Mouse (Mus musculus): ENCODE measurements around the gene Angptl1. TPM values are rescaled to one million over a fixed set of nuclear protein-coding genes. Genes with fewer than 3 reads are reported as not detected.

Angptl1 gene
- polyA plus RNA-seq (2015; fragmentation: Nextera tagmentation; extraction: Ambion mirVana): 65.3 and 75.8 TPM in 2 replicates

GRCm38 (mm10) chr1:156838177-156838576 is at the start of gene Angptl1:
Angptl1 (plus strand) TSS chr1:156838562.
- ATAC-seq (ENCODE audit: insufficient number of reproducible peaks, low FRiP score, low TSS enrichment, low read depth): no peak
- 31% methylated on average over 4 of the region's 4 CpGs for WGBS
- H3K9me3 ChIP-seq (replicated peaks): no peaks in the 10 kb centered on the region

GRCm38 (mm10) chr1:156789844-156790490 is 48.4 kb upstream of the Angptl1 start:
- Histone ChIP-seq H3K4me1 (peaks cover 25% of the 10 kb centered on the region), H3K27ac (replicated peaks) (peak overlapping the region; percentile 48; the same call in 1 of the 2 replicates), H3K9ac (no peak overlapping the region), H3K4me3 (replicated peaks) (no peak overlapping the region), H3K4me2 (replicated peaks) (no peak overlapping the region), H3K36me3 (no peaks in the 10 kb centered on the region), H3K27me3 (no peaks in the 10 kb centered on the region), H3K9me3 (replicated peaks) (no peaks in the 10 kb centered on the region)
- WGBS: 27% methylated on average over 5 of the region's 5 CpGs
- ATAC-seq (ENCODE audit: insufficient number of reproducible peaks, low FRiP score, low TSS enrichment, low read depth): no peak

More at GRCm38 (mm10) chr1:156838177-156838576, at the start of gene Angptl1:
- Histone ChIP-seq H3K36me3 (no peaks in the 10 kb centered on the region), H3K9ac (no peak within 1 kb of the TSS), H3K4me3 (replicated peaks) (peak within 1 kb of the TSS; percentile 39), H3K4me2 (replicated peaks) (peak within 1 kb of the TSS; percentile 42), H3K27ac (replicated peaks) (peak within 1 kb of the TSS; percentile 72), H3K4me1 (peaks cover 12% of the 10 kb centered on the region; the same call in 1 of the 2 replicates), H3K27me3 (no peaks in the 10 kb centered on the region)

GRCm38 (mm10) chr1:156796251-156796650 is 42.1 kb upstream of the Angptl1 start:
- H3K27ac ChIP-seq (replicated peaks): peak overlapping the region; percentile 44; the same call in 1 of the 2 replicates
- 30% methylated on average over 9 of the region's 9 CpGs for WGBS
- H3K9ac ChIP-seq: no peak overlapping the region
- H3K36me3 ChIP-seq: no peaks in the 10 kb centered on the region
- no peak overlapping the region for H3K4me3 ChIP-seq (replicated peaks)
- no peak overlapping the region for H3K4me2 ChIP-seq (replicated peaks)
- no peaks in the 10 kb centered on the region for H3K27me3 ChIP-seq
- ATAC-seq (ENCODE audit: insufficient number of reproducible peaks, low FRiP score, low TSS enrichment, low read depth): no peak
- H3K4me1 ChIP-seq: peaks cover 13% of the 10 kb centered on the region
- H3K9me3 ChIP-seq (replicated peaks): no peaks in the 10 kb centered on the region

GRCm38 (mm10) chr1:156801276-156801675 is 37.1 kb upstream of the Angptl1 start:
- WGBS: 38% methylated on average over 6 of the region's 6 CpGs
- Histone ChIP-seq H3K9ac (no peak overlapping the region), H3K9me3 (replicated peaks) (no peaks in the 10 kb centered on the region), H3K27ac (replicated peaks) (no peak overlapping the region), H3K4me2 (replicated peaks) (no peak overlapping the region), H3K4me1 (peaks cover 4% of the 10 kb centered on the region), H3K4me3 (replicated peaks) (no peak overlapping the region), H3K27me3 (no peaks in the 10 kb centered on the region), H3K36me3 (no peaks in the 10 kb centered on the region)
- no peak for ATAC-seq (ENCODE audit: insufficient number of reproducible peaks, low FRiP score, low TSS enrichment, low read depth)

- no peaks in the 10 kb centered on the region for H3K4me1 ChIP-seq
- no peaks in the 10 kb centered on the region for H3K27me3 ChIP-seq
- no peaks in the 10 kb centered on the region for H3K36me3 ChIP-seq
- no peaks in the 10 kb centered on the region for H3K9me3 ChIP-seq (replicated peaks)
- no peak overlapping the region for H3K4me2 ChIP-seq (replicated peaks)
- no peak overlapping the region for H3K9ac ChIP-seq
- no peak overlapping the region for H3K4me3 ChIP-seq (replicated peaks)
- WGBS: 51% methylated on average over 10 of the region's 10 CpGs
- no peak for ATAC-seq (ENCODE audit: insufficient number of reproducible peaks, low FRiP score, low TSS enrichment, low read depth)
- H3K27ac ChIP-seq (replicated peaks): no peak overlapping the region
Measured at GRCm38 (mm10) chr1:156808332-156808731, 30.0 kb upstream of the Angptl1 start.

- H3K36me3 ChIP-seq: peaks cover 6% of the 10 kb centered on the region; the same call in 1 of the 2 replicates
- no peak for ATAC-seq (ENCODE audit: insufficient number of reproducible peaks, low FRiP score, low TSS enrichment, low read depth)
- 77% methylated on average over 7 of the region's 7 CpGs for WGBS
- H3K4me2 ChIP-seq (replicated peaks): no peak overlapping the region
- H3K27ac ChIP-seq (replicated peaks): no peak overlapping the region
- no peaks in the 10 kb centered on the region for H3K4me1 ChIP-seq
- no peaks in the 10 kb centered on the region for H3K27me3 ChIP-seq
- no peak overlapping the region for H3K4me3 ChIP-seq (replicated peaks)
- no peak overlapping the region for H3K9ac ChIP-seq
- no peaks in the 10 kb centered on the region for H3K9me3 ChIP-seq (replicated peaks)
Measured at GRCm38 (mm10) chr1:156811928-156812327, 26.4 kb upstream of the Angptl1 start.

GRCm38 (mm10) chr1:156812716-156813115 is 25.6 kb upstream of the Angptl1 start:
- no peak for ATAC-seq (ENCODE audit: insufficient number of reproducible peaks, low FRiP score, low TSS enrichment, low read depth)
- Histone ChIP-seq H3K27ac (replicated peaks) (no peak overlapping the region), H3K9ac (no peak overlapping the region), H3K4me3 (replicated peaks) (no peak overlapping the region), H3K4me1 (no peaks in the 10 kb centered on the region), H3K27me3 (no peaks in the 10 kb centered on the region), H3K4me2 (replicated peaks) (no peak overlapping the region), H3K9me3 (replicated peaks) (no peaks in the 10 kb centered on the region), H3K36me3 (peaks cover 14% of the 10 kb centered on the region)
- 46% methylated on average over 8 of the region's 8 CpGs for WGBS

GRCm38 (mm10) chr1:156813485-156813884 is 24.9 kb upstream of the Angptl1 start:
- 75% methylated on average over 6 of the region's 6 CpGs for WGBS

GRCm38 (mm10) chr1:156819236-156819635 is 19.1 kb upstream of the Angptl1 start:
- H3K4me3 ChIP-seq (replicated peaks): no peak overlapping the region
- no peaks in the 10 kb centered on the region for H3K4me1 ChIP-seq
- H3K9ac ChIP-seq: no peak overlapping the region
- no peaks in the 10 kb centered on the region for H3K27me3 ChIP-seq
- peaks cover 36% of the 10 kb centered on the region for H3K36me3 ChIP-seq
- no peak for ATAC-seq (ENCODE audit: insufficient number of reproducible peaks, low FRiP score, low TSS enrichment, low read depth)
- H3K4me2 ChIP-seq (replicated peaks): no peak overlapping the region
- no peaks in the 10 kb centered on the region for H3K9me3 ChIP-seq (replicated peaks)
- 87% methylated on average over 1 of the region's 1 CpGs for WGBS
- H3K27ac ChIP-seq (replicated peaks): no peak overlapping the region

More at GRCm38 (mm10) chr1:156813485-156813884, 24.9 kb upstream of the Angptl1 start:
- no peak overlapping the region for H3K4me2 ChIP-seq (replicated peaks)
- H3K27me3 ChIP-seq: no peaks in the 10 kb centered on the region
- H3K9me3 ChIP-seq (replicated peaks): no peaks in the 10 kb centered on the region
- no peak overlapping the region for H3K9ac ChIP-seq
- no peaks in the 10 kb centered on the region for H3K4me1 ChIP-seq
- no peak overlapping the region for H3K4me3 ChIP-seq (replicated peaks)
- peaks cover 20% of the 10 kb centered on the region for H3K36me3 ChIP-seq
- H3K27ac ChIP-seq (replicated peaks): no peak overlapping the region
- ATAC-seq (ENCODE audit: insufficient number of reproducible peaks, low FRiP score, low TSS enrichment, low read depth): no peak

- no peaks in the 10 kb centered on the region for H3K36me3 ChIP-seq
- H3K4me2 ChIP-seq (replicated peaks): peak overlapping the region; percentile 42
- peak overlapping the region; percentile 39 for H3K4me3 ChIP-seq (replicated peaks)
- H3K27ac ChIP-seq (replicated peaks): peak overlapping the region; percentile 72
- 8% methylated on average over 6 of the region's 6 CpGs for WGBS
- no peaks in the 10 kb centered on the region for H3K9me3 ChIP-seq (replicated peaks)
- no peak overlapping the region for H3K9ac ChIP-seq
- H3K4me1 ChIP-seq: peaks cover 12% of the 10 kb centered on the region; the same call in 1 of the 2 replicates
- ATAC-seq (ENCODE audit: insufficient number of reproducible peaks, low FRiP score, low TSS enrichment, low read depth): peak; percentile 91
- no peaks in the 10 kb centered on the region for H3K27me3 ChIP-seq
Measured at GRCm38 (mm10) chr1:156838695-156839094, 333 bp downstream of the Angptl1 start.

GRCm38 (mm10) chr1:156841625-156842339 is 3.4 kb downstream of the Angptl1 start:
- 48% methylated on average over 11 of the region's 11 CpGs for WGBS
- no peaks in the 10 kb centered on the region for H3K36me3 ChIP-seq
- no peak for ATAC-seq (ENCODE audit: insufficient number of reproducible peaks, low FRiP score, low TSS enrichment, low read depth)
- no peaks in the 10 kb centered on the region for H3K9me3 ChIP-seq (replicated peaks)
- no peak overlapping the region for H3K9ac ChIP-seq
- no peaks in the 10 kb centered on the region for H3K27me3 ChIP-seq
- peaks cover 18% of the 10 kb centered on the region; the same call in 1 of the 2 replicates for H3K4me1 ChIP-seq
- peak overlapping the region; percentile 18 for H3K4me3 ChIP-seq (replicated peaks)
- no peak overlapping the region for H3K27ac ChIP-seq (replicated peaks)
- H3K4me2 ChIP-seq (replicated peaks): peak overlapping the region; percentile 18
